Mouse (Mus musculus): ENCODE results near the gene Usp2.

GRCm38 (mm10) chr9:44085741-44086665, 19.2 kb downstream of the Usp2 start:
- TF ChIP-seq POLR2A (IDR thresholded peaks at IDR 0.05; ENCODE audit: insufficient read depth, low read depth, low read length) = peak; percentile 77
- no peak for TF ChIP-seq CTCF (IDR thresholded peaks at IDR 0.05)
- TF ChIP-seq EP300 (IDR thresholded peaks at IDR 0.05; ENCODE audit: insufficient read depth, low read depth, low read length) = peak; percentile 34; the same call in 1 of the 2 replicates
